Mouse (Mus musculus) MEL (cell line): ENCODE data around the gene Dlgap1. TPM values are rescaled to one million over a fixed set of nuclear protein-coding genes. Genes with fewer than 3 reads are reported as not detected.

ENCODE experiments used
- DNase-seq: peaks from one replicate; pipeline ENCODE4 v3.0.0; 2011; ENCODE audit warnings: low read depth, low spot score
- H3K27ac ChIP-seq: 2 replicates; pipeline ENCODE4 v1.5.1; 2012; ENCODE audit warnings: low read depth, mild to moderate bottlenecking, control low read depth, low read length, moderate library complexity; ENCODE audit not compliant: control insufficient read depth
- H3K27me3 ChIP-seq, 2 experiments: fragments of 150-350 bp in 1 of 2; sonication (generic) in 1 of 2; 2 replicates each; pipeline ENCODE4 v1.6.1; 2012; ENCODE audit warnings: low read length in 2 of 2, mild to moderate bottlenecking in 2 of 2, improper control_type of control experiment in 1 of 2, moderate library complexity in 1 of 2; ENCODE audit not compliant: insufficient read depth in 2 of 2, control insufficient read depth in 1 of 2
- H3K36me3 ChIP-seq, 2 experiments: 2 replicates each; pipeline ENCODE4 v1.6.1; 2012 to 2014; ENCODE audit warnings: low read length in 2 of 2, improper control_type of control experiment in 1 of 2, inconsistent platforms in 1 of 2, mild to moderate bottlenecking in 1 of 2; ENCODE audit not compliant: insufficient read depth in 2 of 2, control insufficient read depth in 1 of 2
- H3K4me1 ChIP-seq, 2 experiments: fragments of 150-350 bp in 1 of 2; sonication (generic) in 1 of 2; 2 replicates each; pipeline ENCODE4 v1.6.1; 2012; ENCODE audit warnings: low read length in 2 of 2, improper control_type of control experiment in 1 of 2, mild to moderate bottlenecking in 1 of 2; ENCODE audit not compliant: insufficient read depth in 2 of 2, control insufficient read depth in 1 of 2
- H3K4me3 ChIP-seq, 2 experiments: fragments of 150-350 bp in 1 of 2; sonication (generic) in 1 of 2; 2 replicates each; pipeline ENCODE4 v1.5.1; 2012; ENCODE audit warnings: low read depth in 2 of 2, low read length in 2 of 2, mild to moderate bottlenecking in 2 of 2, moderate library complexity in 2 of 2, control low read depth in 1 of 2, improper control_type of control experiment in 1 of 2; ENCODE audit not compliant: control insufficient read depth in 1 of 2, insufficient read depth in 1 of 2
- H3K79me2 ChIP-seq: 2 replicates; pipeline ENCODE4 v1.6.1; 2012; ENCODE audit warnings: mild to moderate bottlenecking, low read length, moderate library complexity; ENCODE audit not compliant: control insufficient read depth, poor library complexity, insufficient read depth
- H3K9ac ChIP-seq: 2 replicates; pipeline ENCODE4 v1.6.1; 2012; ENCODE audit warnings: low read depth, mild to moderate bottlenecking, control low read depth, low read length, moderate library complexity; ENCODE audit not compliant: control insufficient read depth, poor library complexity, severe bottlenecking
- H3K9me3 ChIP-seq: fragments of 150-350 bp; sonication (generic); replicated peaks from 2 replicates; pipeline ENCODE4 v1.6.1; 2012; ENCODE audit warnings: mild to moderate bottlenecking, low read length, improper control_type of control experiment, moderate library complexity; ENCODE audit not compliant: insufficient read depth
- CTCF ChIP-seq, 3 experiments: IDR thresholded peaks in 2 of 3; conservative IDR thresholded peaks in 1 of 3; 2 replicates each; pipeline ENCODE4 v1.5.1; 2011 to 2012; ENCODE audit warnings: low read length in 3 of 3, low read depth in 2 of 3, mild to moderate bottlenecking in 2 of 3, improper control_type of control experiment in 1 of 3, inconsistent platforms in 1 of 3, mixed read lengths in 1 of 3, moderate library complexity in 1 of 3; ENCODE audit not compliant: control insufficient read depth in 1 of 3, insufficient read depth in 1 of 3, poor library complexity in 1 of 3, severe bottlenecking in 1 of 3
- E2F4 ChIP-seq: IDR thresholded peaks from 2 replicates; pipeline ENCODE4 v1.6.1; 2011; ENCODE audit warnings: low read depth, low read length, improper control_type of control experiment, borderline replicate concordance
- ETS1 ChIP-seq: IDR thresholded peaks from 2 replicates; pipeline ENCODE4 v1.6.1; 2012; ENCODE audit warnings: low read depth, mild to moderate bottlenecking, inconsistent platforms, low read length, improper control_type of control experiment, moderate library complexity
- HCFC1 ChIP-seq: IDR thresholded peaks from 2 replicates; pipeline ENCODE4 v1.6.1; 2012; ENCODE audit warnings: low read depth, mild to moderate bottlenecking, inconsistent platforms, low read length, improper control_type of control experiment, moderate library complexity
- JUND ChIP-seq: IDR thresholded peaks from 2 replicates; pipeline ENCODE4 v1.6.1; 2011; ENCODE audit warnings: low read depth, mild to moderate bottlenecking, improper control_type of control experiment, low read length
- MAFK ChIP-seq: IDR thresholded peaks from 2 replicates; pipeline ENCODE4 v1.6.1; 2011; ENCODE audit warnings: low read depth, mild to moderate bottlenecking, low read length, improper control_type of control experiment, borderline replicate concordance
- MAZ ChIP-seq: IDR thresholded peaks from 2 replicates; pipeline ENCODE4 v1.6.1; 2012; ENCODE audit warnings: low read depth, mild to moderate bottlenecking, inconsistent platforms, low read length, improper control_type of control experiment
- NELFE ChIP-seq: IDR thresholded peaks from 2 replicates; pipeline ENCODE4 v1.6.1; 2011; ENCODE audit warnings: low read depth, low read length, improper control_type of control experiment
- POLR2A ChIP-seq, 2 experiments: IDR thresholded peaks; 2 replicates each; pipeline ENCODE4 v1.6.1; 2011 to 2012; ENCODE audit warnings: low read length in 2 of 2, mild to moderate bottlenecking in 2 of 2, control low read depth in 1 of 2, improper control_type of control experiment in 1 of 2, low read depth in 1 of 2, moderate library complexity in 1 of 2; ENCODE audit not compliant: control insufficient read depth in 1 of 2, insufficient read depth in 1 of 2, poor library complexity in 1 of 2
- RAD21 ChIP-seq: IDR thresholded peaks from 2 replicates; pipeline ENCODE4 v1.6.1; 2011; ENCODE audit warnings: mild to moderate bottlenecking, low read depth, low read length, improper control_type of control experiment
- RCOR1 ChIP-seq: IDR thresholded peaks from 2 replicates; pipeline ENCODE4 v1.6.1; 2012; ENCODE audit warnings: low read depth, mild to moderate bottlenecking, inconsistent platforms, low read length, improper control_type of control experiment
- SMC3 ChIP-seq: IDR thresholded peaks from 2 replicates; pipeline ENCODE4 v1.6.1; 2011; ENCODE audit warnings: low read depth, low read length, improper control_type of control experiment
- TBP ChIP-seq: IDR thresholded peaks from 2 replicates; pipeline ENCODE4 v1.8.0; 2011; ENCODE audit warnings: low read depth, low read length, improper control_type of control experiment
- USF1 ChIP-seq: IDR thresholded peaks from 2 replicates; pipeline ENCODE4 v1.6.1; 2014; ENCODE audit warnings: low read depth, mild to moderate bottlenecking, inconsistent platforms, low read length, improper control_type of control experiment, moderate library complexity
- USF2 ChIP-seq, 2 experiments: IDR thresholded peaks; 2 replicates each; pipeline ENCODE4 v1.6.1; 2011 to 2012; ENCODE audit warnings: improper control_type of control experiment in 2 of 2, low read length in 2 of 2, borderline replicate concordance in 1 of 2, inconsistent platforms in 1 of 2, low read depth in 1 of 2, mild to moderate bottlenecking in 1 of 2; ENCODE audit not compliant: insufficient read depth in 1 of 2
- ZNF384 ChIP-seq: IDR thresholded peaks from 2 replicates; pipeline ENCODE4 v1.6.1; 2012; ENCODE audit warnings: low read depth, mild to moderate bottlenecking, inconsistent platforms, low read length, improper control_type of control experiment
- polyA plus RNA-seq, 2 experiments: library from polyadenylated mRNA; stranded (reverse) in 1 of 2; unstranded in 1 of 2; fragments of >175 nt in 1 of 2; fragments of >200 nt in 1 of 2; gene quantifications; 2 replicates each; pipeline versions ENCODE4 v1.2.1 to v1.2.4; 2012; ENCODE audit warnings: low replicate concordance in 2 of 2, low read depth in 1 of 2; ENCODE audit not compliant: insufficient read length in 2 of 2, insufficient read depth in 1 of 2, missing spikeins in 1 of 2
- total RNA-seq: library from RNA; depleted of rRNA; stranded (reverse); fragments of 300-350 nt; gene quantifications from 2 replicates; pipeline ENCODE4 v1.2.3, GENCODE M21; 2012

The Dlgap1 gene
- total and polyA plus RNA-seq, 3 experiments = 0.06 TPM; not detected in 2

GRCm38 (mm10) chr17:70864645-70865044 is 895.8 kb downstream of the Dlgap1 start:
- Histone ChIP-seq H3K36me3 (peaks cover 0 to 2% of the 10 kb centered on the region in 2 experiments; a peak in 2 of 4 replicates), H3K9ac (no peak overlapping the region)

GRCm38 (mm10) chr17:70865060-70865604 is 896.3 kb downstream of the Dlgap1 start:
- Histone ChIP-seq H3K27me3 (no peaks in the 10 kb centered on the region), H3K9ac (no peak overlapping the region), H3K4me3 (no peak overlapping the region), H3K4me1 (0 out of 4 replicates have a peak, but pooled peaks cover 0 to 2% of the 10 kb centered on the region in 2 experiments), H3K27ac (no peak overlapping the region), H3K9me3 (no peaks in the 10 kb centered on the region), H3K79me2 (no peaks in the 10 kb centered on the region), H3K36me3 (peaks cover 0 to 2% of the 10 kb centered on the region in 2 experiments; a peak in 2 of 4 replicates)
- no peak for DNase-seq
- TF ChIP-seq ZNF384 (peak; percentile 70), NELFE (no peak)

More at GRCm38 (mm10) chr17:70864645-70865044, 895.8 kb downstream of the Dlgap1 start:
- Histone ChIP-seq H3K27ac (no peak overlapping the region), H3K4me3 (no peak overlapping the region), H3K4me1 (no peaks in the 10 kb centered on the region), H3K79me2 (no peaks in the 10 kb centered on the region), H3K9me3 (no peaks in the 10 kb centered on the region), H3K27me3 (no peaks in the 10 kb centered on the region)
- TF ChIP-seq E2F4 = no peak
- no peak for TF ChIP-seq TBP
- TF ChIP-seq POLR2A (IDR thresholded peaks at IDR 0.05; ENCODE audit: control insufficient read depth in 1 of 2, insufficient read depth in 1 of 2, low read depth in 1 of 2, low read length in 2 of 2, poor library complexity in 1 of 2) = no peak
- no peak for TF ChIP-seq MAFK
- TF ChIP-seq USF1 = no peak
- TF ChIP-seq HCFC1 = no peak
- no peak for TF ChIP-seq SMC3
- no peak for TF ChIP-seq JUND
- no peak for TF ChIP-seq CTCF (IDR thresholded peaks at IDR 0.05 in 2 of 3, conservative IDR thresholded peaks at IDR 0.05 in 1 of 3; ENCODE audit: control insufficient read depth in 1 of 3, insufficient read depth in 1 of 3, low read depth in 2 of 3, low read length in 3 of 3, poor library complexity in 1 of 3, severe bottlenecking in 1 of 3)
- no peak for TF ChIP-seq MAZ
- TF ChIP-seq RAD21 = no peak
- no peak for TF ChIP-seq USF2 (IDR thresholded peaks at IDR 0.05; ENCODE audit: borderline replicate concordance in 1 of 2, insufficient read depth in 1 of 2, low read depth in 1 of 2, low read length in 2 of 2)
- TF ChIP-seq RCOR1 = no peak
- TF ChIP-seq ETS1 = no peak
- DNase-seq = no peak
